Mouse (Mus musculus) effector memory CD4-positive, alpha-beta T cell, adult 5 months (primary cell): ENCODE data around the gene Upf1. TPM values are rescaled to one million over a fixed set of nuclear protein-coding genes. Genes with fewer than 3 reads are reported as not detected.

ENCODE experiments used
- polyA plus RNA-seq: library from polyadenylated mRNA; unstranded; fragments of 100-300 nt; shearing (Covaris generic); gene quantifications from one replicate; pipeline ENCODE4 v1.2.1, GENCODE M21; 2017

Gene Upf1
- polyA plus RNA-seq, result 66.6 TPM

DNA sequence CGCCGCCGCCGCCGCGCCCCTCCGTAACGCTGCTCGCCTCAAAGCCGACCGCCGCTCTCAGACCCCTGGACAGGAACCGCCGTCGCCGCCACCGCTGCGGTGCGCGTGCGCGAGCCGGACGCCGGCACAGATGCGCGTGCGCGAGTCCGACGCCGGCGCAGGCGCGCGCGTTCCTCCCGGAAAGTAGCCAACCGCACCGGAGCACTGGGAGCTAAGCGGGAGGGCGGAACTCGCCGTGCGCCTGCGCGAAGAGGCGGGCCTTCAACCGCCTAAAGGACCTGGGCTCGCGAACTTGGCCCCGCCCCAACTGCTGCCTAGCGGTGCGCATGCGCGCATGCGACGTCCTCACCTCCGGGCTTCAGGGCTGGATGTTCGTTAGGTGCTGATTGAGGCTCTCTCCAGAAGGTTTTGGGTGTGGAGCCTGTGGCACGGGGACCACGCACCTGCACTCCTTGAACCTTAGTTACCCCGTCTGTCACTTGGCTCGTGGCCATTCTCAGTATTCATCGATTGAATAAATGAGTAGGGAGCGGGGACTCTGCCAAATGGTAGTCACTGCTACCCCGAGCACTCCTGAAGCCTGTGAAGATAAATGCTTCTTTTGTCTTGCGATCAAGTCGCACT, at the start of gene Upf1:
Gene Upf1, minus strand, starts transcription at position 85 of the 624 bp plus-strand sequence.

DNA sequence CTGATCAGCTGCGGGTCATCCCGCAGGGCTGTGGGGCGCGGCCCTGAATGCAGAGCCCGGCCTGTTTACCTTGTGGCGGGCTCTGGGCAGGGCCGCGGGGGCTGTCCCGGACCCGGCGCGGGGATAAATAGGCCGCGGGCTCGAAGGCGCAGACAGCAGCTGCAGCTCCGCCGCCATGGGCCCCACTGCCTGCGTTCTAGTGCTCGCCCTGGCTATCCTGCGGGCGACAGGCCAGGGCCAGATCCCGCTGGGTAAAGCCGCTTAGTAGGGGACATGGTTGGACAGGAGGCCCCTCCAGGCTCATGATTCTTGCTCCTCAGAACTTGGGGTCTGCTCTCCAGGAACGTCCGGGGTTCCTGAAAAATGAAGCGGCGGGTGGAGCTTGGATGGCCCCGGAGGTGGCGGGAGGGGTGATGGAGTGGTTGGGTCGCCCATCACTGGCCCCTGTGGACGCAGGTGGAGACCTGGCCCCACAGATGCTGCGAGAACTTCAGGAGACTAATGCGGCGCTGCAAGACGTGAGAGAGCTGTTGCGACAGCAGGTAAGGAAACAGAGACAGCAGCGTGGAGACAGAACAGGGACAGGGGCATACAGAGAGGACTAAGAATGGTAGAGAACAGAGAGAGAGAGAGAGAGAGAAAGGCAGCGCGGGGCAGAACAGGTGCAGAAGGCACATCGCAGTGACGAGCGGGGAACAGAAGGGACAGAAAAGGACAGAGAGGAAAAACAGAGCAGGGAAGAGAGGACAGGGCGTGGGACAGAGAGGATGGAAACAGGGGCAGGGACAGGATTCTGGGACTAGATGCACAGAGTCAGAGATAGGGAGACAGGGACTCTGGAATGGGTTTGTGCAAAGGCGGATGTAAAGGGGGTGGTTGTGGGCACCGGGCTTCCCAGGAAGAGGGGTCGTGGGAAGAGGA, 20.6 kb upstream of the Upf1 start, which contains the start of gene Comp:
Gene Comp, plus strand, starts transcription at position 162 of the 921 bp plus-strand sequence.

DNA sequence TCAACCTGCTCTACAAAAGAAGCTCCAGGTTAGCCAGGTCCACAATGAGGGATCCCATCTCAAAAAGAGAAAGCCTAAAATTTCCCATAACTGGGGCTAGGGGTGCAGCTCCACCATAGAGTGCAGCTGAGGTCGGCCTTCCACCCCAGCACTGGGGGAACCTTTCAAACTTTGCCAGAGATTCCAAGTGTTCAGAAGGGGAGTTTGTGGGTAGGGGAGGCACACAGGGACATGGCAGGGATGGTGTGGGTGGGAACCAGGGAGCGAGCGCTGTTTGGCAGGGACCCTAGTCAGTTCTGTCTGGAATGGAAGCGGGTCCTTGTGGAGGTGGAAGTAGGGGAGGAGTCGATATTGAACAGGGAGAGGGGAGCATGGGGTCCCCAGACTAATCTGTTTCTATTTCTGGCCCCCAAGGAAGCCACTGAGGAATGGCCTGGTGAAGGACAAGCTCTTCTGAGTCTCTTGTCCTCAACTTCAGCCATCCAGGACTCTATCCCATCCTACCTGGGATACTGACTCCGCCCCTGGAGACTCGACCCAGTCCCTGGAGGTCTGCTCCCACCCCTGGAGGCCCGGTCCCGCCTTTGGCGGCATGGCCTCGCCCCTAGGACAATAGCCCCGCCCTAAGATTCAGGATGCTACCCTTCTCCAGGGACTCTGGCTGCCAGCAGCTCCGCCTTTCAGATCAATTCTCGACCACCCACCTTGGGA, 23.8 kb downstream of the Upf1 start, which contains the start of gene Gdf1:
Gene Gdf1, plus strand, starts transcription at position 694 of the 711 bp plus-strand sequence.

DNA sequence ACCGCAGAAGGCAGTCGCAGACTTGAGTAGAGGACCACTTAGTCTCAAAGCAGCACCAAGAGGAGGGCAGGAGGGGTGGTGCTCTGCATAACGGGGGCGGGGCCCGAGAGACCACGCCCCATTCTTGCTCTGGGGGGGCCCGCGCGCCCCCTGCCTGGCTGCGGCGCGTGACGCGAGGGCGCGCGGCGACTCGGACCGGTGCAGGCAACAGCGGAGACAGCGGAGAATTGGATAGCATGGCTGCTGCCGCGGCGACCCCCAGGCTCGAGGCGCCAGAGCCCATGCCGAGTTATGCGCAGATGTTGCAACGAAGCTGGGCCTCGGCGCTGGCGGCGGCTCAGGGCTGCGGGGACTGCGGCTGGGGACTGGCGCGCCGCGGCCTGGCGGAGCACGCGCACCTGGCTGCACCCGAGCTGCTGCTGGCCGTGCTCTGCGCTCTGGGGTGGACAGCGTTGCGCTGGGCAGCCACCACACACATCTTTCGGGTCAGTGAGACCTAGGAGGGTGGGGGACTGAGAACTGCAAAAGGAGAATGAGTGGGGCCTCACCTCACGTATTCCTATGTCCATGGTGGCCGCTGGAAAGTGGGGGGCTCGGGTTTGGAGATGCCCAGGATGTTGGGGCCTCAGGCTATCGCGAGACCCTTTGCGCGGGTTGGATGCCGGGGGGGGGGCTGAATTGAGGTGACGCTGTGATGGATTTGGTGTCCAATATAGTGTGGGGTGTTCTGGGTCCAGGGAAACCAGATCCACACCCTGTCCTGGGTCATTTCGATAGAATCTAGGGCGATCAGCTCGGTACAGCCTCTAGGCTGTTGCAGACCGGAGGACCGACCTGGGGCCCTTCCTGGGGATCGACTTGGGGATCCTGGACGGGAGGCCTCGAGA, 37.2 kb downstream of the Upf1 start, which contains the start of gene Cers1:
Gene Cers1, plus strand, starts transcription at position 152 of the 887 bp plus-strand sequence.

DNA sequence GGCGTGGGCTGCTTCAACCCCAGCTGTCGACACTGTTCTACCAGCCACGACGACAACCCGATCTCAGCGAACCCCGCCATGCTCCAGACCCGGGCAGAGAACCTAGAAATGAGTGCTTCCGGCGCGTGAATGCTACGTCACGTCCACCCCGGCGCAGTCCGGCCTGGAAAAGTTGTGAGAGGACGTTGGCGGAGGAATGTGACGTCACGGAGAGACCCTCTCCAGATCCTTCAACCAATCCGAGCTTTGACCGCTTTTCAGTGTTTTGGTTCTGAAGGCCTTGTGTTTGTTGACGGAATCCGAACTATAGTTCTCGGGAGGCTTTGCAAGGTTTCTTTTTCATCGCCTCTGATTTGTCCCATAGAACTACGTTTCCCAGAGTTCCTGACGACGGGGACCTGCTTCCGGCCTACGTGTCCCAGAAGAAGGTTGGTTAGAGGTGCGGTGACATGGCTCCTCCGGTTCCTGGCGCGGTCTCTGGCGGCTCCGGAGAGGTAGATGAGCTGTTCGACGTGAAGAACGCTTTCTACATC, 50.7 kb downstream of the Upf1 start, which contains the start of the genes Ddx49 and Cope:
Gene Ddx49, minus strand, starts transcription at position 132 of the 533 bp plus-strand sequence.
Gene Cope, plus strand, starts transcription at position 161 of the 533 bp plus-strand sequence.

GRCm38 (mm10) chr8:70282603-70283135, 70.4 kb downstream of the Upf1 start, which contains the start of gene Homer3:
Gene Homer3, plus strand, starts transcription at chr8:70282827.

Other genes starting within 250 kb of the Upf1 start
- gene Ncan, start 232.4 kb downstream of the Upf1 start, polyA plus RNA-seq, result not detected
- 36.9 TPM for gene Nr2c2ap, start 221.9 kb downstream of the Upf1 start, polyA plus RNA-seq
- gene Rfxank, start 214.1 kb downstream of the Upf1 start, polyA plus RNA-seq, result 19.6 TPM
- gene Borcs8, start 213.8 kb downstream of the Upf1 start, polyA plus RNA-seq, result 38.5 TPM
- 1.3 TPM for gene Mef2b, start 213.6 kb downstream of the Upf1 start, polyA plus RNA-seq
- 39.6 TPM for gene Tmem161a, start 180.9 kb downstream of the Upf1 start, polyA plus RNA-seq
- 8.4 TPM for gene Slc25a42, start 141.0 kb downstream of the Upf1 start, polyA plus RNA-seq
- gene Sugp2, start 119.1 kb downstream of the Upf1 start, polyA plus RNA-seq, result 27.2 TPM
- 7.6 TPM for gene Armc6, start 118.8 kb downstream of the Upf1 start, polyA plus RNA-seq
- gene Homer3, start 70.5 kb downstream of the Upf1 start, polyA plus RNA-seq, result 0.54 TPM
- gene Ddx49, start 50.8 kb downstream of the Upf1 start, polyA plus RNA-seq, result 46.0 TPM
- gene Cope, start 50.8 kb downstream of the Upf1 start, polyA plus RNA-seq, result 214 TPM
- not detected for gene Cers1, start 37.5 kb downstream of the Upf1 start, polyA plus RNA-seq
- gene Gdf1, start 23.5 kb downstream of the Upf1 start, polyA plus RNA-seq, result 0.46 TPM
- 1.2 TPM for gene Comp, start 20.3 kb upstream of the Upf1 start, polyA plus RNA-seq
- gene Crtc1, start 86.3 kb upstream of the Upf1 start, polyA plus RNA-seq, result 11.2 TPM
- gene Klhl26, start 123.7 kb upstream of the Upf1 start, polyA plus RNA-seq, result 11.5 TPM
- gene Tmem59l, start 134.1 kb upstream of the Upf1 start, polyA plus RNA-seq, result not detected
- gene Crlf1, start 139.9 kb upstream of the Upf1 start, polyA plus RNA-seq, result not detected
- 64.7 TPM for gene Rex1bd, start 153.5 kb upstream of the Upf1 start, polyA plus RNA-seq
- gene Uba52, start 157.5 kb upstream of the Upf1 start, polyA plus RNA-seq, result 1,340 TPM
- gene Fkbp8, start 174.4 kb upstream of the Upf1 start, polyA plus RNA-seq, result 349 TPM
- 64.6 TPM for gene Kxd1, start 174.7 kb upstream of the Upf1 start, polyA plus RNA-seq
- gene Ell, start 186.2 kb upstream of the Upf1 start, polyA plus RNA-seq, result 37.6 TPM
- gene Isyna1, start 241.1 kb upstream of the Upf1 start, polyA plus RNA-seq, result 84.8 TPM